Mouse (Mus musculus) frontal cortex, postnatal 25 days (tissue): Measurements from ENCODE around the gene Efemp2.
A peak's percentile ranks its signal among the peaks of the same experiment; 100 is the strongest.

Experiments
- DNase-seq, 2 experiments: peaks; one replicate each; pipeline ENCODE4 v3.0.0; 2022; ENCODE audit warnings: low spot score in 2 of 2

Gene Efemp2

DNA sequence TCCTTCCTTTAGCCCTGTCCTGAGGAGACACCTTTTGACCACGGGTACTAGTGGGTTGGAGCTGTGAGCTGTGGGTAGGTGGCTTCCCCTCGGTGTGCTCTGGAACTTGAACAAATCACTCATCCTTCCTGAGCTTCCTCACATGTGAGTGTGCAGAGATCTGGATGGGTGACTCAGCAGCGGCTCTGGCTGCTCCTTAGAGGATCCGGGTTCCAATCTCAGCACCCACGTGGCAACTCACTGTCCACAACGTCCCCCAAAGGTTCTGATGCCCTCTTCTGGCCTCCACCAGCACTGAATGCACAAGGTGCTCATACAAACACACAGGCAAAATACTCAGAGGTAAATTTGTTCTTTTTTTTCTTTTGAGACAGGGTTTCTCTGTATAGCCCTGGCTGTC is 22.0 kb upstream of the Efemp2 start:
- no peak for DNase-seq

DNA sequence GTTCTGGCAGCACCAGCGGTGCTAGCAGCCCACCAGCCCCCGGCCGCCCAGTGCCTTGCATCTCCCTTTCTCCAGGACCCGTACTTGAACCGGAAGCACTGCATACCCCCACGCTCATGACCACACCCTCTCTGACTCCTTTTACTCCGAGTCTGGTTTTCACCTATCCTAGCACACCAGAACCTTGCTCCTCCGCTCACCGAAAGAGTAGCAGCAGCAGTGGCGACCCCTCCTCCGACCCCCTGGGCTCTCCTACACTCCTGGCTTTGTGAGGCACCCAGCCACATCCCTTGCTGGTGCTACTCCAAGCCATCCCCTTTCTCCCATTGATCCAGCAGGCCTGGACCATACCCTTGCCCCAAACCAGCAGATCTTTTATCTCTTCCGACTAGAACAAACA is 18.7 kb upstream of the Efemp2 start:
- no peak for DNase-seq

DNA sequence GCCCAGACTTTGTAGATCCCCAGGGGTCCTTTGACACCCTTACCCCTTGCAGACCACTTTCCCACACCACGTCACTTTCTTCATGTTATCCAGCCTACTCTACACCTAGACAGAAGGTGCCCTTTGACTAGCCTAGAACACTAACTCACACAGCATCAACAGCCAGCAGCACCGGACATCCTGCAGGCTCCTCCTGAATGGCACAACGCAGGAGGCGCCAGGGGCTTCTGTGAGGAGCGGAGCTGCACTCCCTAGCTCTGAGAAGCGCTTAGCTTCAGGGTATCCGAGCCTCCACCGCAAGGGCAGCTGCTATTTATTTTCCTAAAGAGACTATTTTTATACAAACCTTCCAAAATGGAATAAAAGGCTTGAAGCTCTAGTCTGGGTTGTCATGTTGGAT is 18.2 kb upstream of the Efemp2 start:
- DNase-seq = no peak

GRCm38 (mm10) chr19:5456241-5456921 is 17.4 kb upstream of the Efemp2 start:
- no peak for DNase-seq

DNA sequence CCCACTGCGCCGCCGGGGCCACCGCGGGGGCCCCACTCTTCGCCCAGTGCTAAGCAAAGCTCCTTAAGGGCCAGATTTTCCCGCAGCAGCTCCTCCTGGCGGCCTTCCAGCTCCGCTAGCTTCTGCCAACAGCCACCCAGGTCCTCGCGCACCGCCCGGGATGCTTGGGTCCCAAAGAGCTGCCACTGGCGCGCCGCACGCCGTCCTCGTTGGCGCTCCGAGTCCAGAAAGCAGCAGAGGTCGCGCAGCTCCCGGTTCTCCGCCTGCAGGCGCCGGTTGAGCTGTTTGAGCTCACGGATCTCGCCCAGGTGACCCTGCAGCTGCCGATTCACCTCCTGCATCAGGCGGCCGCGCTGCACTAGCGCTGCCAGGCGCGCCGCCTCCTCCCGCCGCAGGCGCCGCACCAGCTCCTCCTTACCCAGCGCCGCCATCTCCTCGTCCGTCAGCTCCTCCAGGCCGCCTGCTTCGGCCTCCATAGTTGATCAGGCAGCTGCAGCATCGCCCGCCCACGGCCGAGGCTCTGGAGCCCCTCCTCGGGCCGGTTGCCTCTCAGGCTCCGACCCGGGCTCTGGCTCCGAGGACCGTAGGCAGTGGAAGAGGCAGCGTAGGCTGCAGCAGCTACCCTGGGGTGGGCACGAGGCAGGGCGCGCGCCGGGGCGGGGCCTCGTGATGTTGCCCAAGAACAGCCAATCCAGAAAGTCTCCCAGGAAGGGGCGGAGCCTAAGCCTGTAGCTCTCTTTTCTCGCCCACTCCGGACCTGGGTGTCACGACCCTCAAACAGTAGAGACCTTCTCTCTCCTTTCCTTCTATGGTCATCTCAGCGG is 16.6 kb upstream of the Efemp2 start:
- DNase-seq = peak; percentile 94 to 95

- DNase-seq = no peak
Observed at GRCm38 (mm10) chr19:5457746-5458442, 15.9 kb upstream of the Efemp2 start, which contains the start of gene Ccdc85b. TSS of gene Ccdc85b (minus strand) at chr19:5457894.

- no peak for DNase-seq
Observed at GRCm38 (mm10) chr19:5459019-5459418, 14.7 kb upstream of the Efemp2 start.

GRCm38 (mm10) chr19:5459896-5460295 is 13.9 kb upstream of the Efemp2 start:
- no peak for DNase-seq

GRCm38 (mm10) chr19:5460465-5460911 is 13.3 kb upstream of the Efemp2 start, which contains the start of gene Fibp:
TSS of gene Fibp (plus strand) at chr19:5460615.
- DNase-seq = peak; percentile 70 to 74

DNA sequence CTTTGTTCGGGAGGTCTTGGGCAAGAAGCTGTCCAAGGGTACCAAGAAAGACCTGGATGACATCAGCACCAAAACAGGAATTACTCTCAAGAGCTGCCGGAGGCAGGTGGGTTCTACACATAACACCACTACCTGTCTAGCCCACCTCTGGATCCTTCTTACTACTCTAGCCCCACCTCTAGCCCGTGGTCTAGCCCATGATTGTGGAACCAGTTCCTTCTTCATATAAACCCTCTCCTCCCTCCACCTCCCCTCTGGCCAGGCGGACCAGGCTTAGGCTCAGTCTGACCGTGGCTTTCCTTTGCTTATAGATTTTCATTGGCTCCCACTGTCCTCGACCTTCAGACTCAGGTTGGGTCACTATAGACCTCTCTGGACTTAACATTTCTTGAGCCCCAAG is 12.3 kb upstream of the Efemp2 start:
- no peak for DNase-seq

DNA sequence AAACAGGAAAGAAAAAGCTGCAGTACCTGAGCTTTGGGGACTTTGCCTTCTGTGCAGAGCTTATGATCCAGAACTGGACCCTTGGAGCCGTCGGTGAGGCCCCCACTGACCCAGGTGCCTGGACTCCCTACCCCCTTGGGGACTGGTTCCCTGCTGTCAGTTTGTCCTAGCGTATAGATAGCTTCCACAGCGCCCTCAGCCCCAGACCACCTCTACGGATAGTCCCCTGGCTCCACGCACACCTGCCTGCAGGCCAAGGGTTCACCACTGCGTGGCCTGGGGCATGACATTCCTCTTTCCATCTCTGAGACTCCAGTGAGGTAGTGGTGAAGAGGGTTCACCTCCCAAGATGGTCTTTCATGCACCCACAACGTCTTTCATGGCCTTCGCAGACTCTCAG is 10.5 kb upstream of the Efemp2 start:
- DNase-seq = no peak

GRCm38 (mm10) chr19:5463791-5464562 is 9.8 kb upstream of the Efemp2 start:
- DNase-seq = no peak

DNA sequence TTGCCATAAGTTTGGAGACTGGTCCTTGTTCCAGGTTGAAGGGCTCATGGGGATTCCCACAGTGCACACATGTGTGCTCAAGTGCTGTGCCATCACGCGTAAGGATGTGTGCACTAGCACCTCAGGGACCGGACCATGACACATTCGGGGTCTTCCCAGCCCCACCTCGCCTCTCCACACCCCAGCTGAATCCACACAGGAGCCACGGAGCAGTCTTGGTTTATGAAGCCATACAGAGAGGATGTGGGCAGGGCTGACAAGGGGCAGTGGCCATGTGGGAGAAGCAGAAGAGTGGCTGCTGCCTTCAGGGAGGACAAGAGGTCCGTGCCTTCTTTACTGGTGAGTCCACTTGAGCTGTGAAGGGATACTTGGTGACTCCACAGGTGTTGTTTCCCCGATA is 8.7 kb upstream of the Efemp2 start:
- no peak for DNase-seq

DNA sequence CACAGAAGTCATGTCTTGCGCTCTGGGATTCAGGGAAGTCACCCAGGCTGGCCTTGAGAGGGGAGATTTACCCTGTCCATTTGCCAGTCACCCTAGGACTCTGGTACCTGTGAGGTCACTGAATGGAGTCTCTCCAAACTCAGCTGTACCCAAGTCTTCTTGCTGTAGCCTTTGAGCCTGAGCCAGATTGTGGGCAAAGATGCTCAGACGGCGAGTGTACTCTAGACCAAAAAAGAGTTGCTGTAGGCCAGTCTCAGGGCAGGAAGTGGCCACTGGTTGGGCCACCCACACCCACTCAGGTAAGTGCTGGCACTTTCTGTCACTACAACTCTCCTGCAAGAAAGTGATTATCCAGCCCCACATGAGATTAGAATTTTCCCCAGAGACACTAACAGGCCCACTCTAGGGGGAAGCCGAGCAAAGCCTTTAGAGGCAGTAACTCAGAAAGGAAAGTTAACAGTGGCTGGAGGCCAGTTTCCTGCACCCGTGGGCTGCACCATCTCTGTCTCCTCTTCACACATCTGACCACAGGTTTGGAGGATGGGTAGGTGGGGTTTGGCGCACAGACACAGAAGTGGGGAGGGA is 6.7 kb upstream of the Efemp2 start:
- no peak for DNase-seq

- no peak for DNase-seq
Observed at GRCm38 (mm10) chr19:5468374-5468773, 5.4 kb upstream of the Efemp2 start, which contains the start of gene Ctsw. TSS of gene Ctsw (minus strand) at chr19:5468507.

- no peak for DNase-seq
Observed at GRCm38 (mm10) chr19:5471846-5472245, 1.9 kb upstream of the Efemp2 start.

DNA sequence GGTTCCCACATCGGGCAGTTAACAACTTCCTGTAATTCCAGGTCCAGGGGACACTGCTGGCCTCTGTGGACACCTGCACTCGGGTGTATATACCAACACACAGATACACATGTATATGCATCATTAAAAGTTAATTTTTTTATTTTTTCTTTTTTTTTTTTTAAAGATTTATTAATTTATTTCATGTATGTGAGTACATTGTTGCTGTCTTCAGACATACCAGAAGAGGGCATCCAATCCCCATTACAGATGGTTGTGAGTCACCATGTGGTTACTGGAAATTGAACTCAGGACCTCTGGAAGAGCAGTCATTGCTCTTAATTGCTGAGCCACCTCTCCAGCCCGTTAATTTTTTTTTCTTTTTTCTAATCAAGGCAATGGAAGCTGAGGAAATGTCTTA is 897 bp upstream of the Efemp2 start:
- no peak for DNase-seq

- DNase-seq = no peak
Observed at GRCm38 (mm10) chr19:5474281-5475068, 721 bp downstream of the Efemp2 start.

- DNase-seq = no peak
Observed at GRCm38 (mm10) chr19:5475069-5475714, 1.4 kb downstream of the Efemp2 start.
